Mouse (Mus musculus) right cerebral cortex, adult 2 months (tissue): ENCODE measurements around the gene Ints5.
A peak's percentile ranks its signal among the peaks of the same experiment; 100 is the strongest.
"Not testable (repeated sequence)": the region's sequence is repeated elsewhere in the genome, so short reads cannot be mapped to it uniquely, and the experiment has no call there.

ENCODE experiments used
- DNase-seq, 2 experiments: peaks; one replicate each; pipeline ENCODE4 v3.0.0; 2021 to 2022; ENCODE audit warnings: low spot score in 2 of 2

Gene Ints5

DNA sequence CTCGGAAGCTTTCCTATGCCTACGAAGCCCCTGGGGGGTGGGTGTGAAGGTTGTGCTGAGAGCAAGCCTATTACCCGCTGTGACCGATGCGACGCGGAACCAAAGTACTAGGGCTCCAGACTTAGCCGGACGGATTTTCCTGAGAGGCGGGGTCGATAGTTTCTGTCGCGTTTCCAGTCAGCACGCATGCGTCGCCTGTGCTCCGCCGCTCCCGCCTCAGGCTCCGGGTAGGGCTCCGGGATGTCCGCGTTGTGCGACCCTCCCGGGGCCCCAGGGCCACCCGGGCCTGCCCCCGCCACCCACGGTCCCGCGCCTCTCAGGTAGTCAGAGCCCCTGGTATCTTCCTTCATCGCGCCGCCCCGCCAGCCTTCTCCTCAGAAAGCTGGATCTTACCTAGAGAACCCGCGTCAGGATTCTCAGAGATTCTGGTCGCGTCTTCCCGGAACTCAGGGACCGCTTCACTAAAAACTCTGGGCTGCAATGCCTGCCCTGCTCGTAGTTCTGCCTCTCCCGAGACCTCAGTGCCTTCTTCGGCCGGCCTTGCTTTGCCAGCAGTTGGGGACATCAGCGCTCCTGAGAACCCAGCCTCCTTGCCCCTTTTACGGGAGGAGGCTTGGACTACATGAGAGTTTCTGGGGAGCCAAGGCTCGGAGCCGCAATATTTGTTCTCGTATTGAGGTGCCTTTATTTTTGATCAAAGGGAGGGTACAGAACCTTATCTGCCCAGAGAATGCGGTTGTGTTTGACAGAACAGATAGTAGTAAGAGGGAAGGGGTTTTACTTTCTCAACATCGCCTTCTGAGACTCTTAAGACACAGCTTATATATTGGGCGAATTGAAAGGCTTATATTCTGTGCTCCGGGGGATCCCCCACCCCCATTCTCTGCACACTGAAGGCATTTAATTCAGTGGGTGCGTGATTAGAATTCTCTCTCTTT lies at the start of gene Ints5:
TSS of gene Ints5 (plus strand) at position 177 of the 938 bp plus-strand sequence.
- DNase-seq: peak; percentile 83 to 92

DNA sequence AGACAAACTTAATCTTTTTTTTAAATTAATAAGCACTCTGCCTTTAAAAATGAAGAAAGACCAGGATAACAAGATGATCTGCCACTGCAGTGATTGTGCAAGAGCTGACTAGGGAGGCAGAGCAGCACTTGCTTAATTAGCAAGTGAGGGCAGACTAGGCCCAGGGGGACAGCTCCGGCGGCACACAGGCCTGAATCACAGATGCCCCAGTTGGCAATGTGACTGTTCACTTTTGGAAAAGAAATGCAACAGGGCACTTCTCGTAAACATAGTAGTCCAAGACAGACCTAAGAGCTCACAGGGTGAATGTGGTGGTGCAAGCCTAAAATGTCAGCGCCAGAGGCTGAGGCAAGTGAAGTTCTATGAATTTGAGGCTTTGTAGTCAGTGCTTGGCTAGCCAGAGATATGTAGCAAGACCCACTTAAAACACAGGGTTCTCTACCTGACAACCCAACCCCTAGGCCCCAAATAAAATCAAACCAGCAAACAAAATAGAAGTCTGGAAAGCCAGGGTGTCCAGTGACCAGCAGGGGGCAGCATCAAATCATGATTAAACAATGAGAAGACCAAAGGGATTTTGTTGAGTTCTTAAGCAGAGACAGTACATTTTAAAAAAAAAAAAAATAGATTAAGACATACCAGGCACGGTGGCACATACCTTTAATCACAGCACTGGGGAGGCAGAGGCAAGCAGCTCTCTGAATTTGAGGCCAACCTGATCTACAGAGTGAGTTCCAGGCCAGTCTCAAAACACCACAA lies 48.3 kb upstream of the Ints5 start:
- DNase-seq: peak; percentile 85 to 88

DNA sequence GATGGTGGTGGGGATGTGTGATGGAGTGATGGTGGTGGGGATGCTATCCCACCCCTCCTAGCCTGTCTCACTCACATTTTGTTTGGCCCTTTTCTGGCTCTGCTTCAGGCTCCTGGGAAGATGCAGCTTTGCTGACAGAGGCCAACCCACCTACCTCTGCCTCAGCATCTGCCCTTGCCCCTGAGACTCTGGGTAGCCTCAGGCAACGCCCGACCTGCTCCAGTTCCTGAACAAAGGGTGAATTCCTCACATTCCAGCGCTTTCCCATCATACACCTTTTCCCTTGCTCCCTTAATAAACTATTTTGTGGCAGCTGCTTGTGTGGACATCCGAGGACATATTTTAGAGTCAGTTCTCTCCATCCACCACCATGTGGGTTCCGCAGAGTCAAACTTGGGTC lies 44.4 kb upstream of the Ints5 start:
- DNase-seq: no peak

DNA sequence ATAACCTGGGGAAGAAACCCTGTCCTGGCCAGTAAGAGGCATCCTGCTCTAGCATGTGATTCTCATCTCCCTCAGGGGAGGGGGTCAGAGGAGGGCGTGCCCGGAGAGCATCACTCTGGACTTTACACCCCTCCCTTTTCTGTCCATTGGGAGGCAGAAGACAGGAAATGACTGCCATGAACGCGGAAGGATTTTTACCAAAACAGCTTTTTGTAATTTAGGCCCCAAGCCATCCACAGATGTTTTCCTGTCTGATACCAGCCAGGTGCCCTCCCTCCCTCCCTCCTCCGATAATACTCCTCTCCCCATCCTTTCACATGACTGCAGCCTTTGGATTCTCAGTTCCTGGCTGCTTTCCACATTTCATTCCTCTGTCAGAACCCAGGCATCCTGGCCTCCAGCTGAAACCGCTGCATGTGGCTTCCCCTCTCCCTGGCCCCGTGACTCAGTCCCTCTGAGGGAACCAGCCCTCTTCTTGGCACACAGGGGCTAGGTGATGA lies 42.4 kb upstream of the Ints5 start, which contains the start of gene Lrrn4cl:
TSS of gene Lrrn4cl (plus strand) at position 367 of the 500 bp plus-strand sequence.
- no peak for DNase-seq

DNA sequence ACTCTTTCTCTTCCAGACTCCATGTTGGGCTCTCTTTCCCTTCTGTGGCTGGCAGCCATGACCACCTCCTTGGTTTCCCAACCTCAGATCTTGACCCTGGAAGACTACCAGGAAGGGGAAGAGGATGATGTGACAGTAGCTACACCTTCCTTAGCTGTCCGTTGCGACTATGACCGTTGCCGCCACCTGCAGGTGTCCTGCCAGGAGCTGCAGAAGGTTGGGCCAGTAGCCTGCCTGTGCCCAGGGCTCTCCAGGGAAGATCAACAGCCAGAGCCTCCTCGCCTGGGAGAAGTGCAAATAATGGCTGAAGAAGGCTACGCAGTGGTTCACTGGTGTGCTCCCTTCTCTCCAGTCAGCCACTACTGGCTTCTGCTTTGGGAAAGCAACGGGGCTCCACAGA lies 41.2 kb upstream of the Ints5 start:
- DNase-seq: no peak

DNA sequence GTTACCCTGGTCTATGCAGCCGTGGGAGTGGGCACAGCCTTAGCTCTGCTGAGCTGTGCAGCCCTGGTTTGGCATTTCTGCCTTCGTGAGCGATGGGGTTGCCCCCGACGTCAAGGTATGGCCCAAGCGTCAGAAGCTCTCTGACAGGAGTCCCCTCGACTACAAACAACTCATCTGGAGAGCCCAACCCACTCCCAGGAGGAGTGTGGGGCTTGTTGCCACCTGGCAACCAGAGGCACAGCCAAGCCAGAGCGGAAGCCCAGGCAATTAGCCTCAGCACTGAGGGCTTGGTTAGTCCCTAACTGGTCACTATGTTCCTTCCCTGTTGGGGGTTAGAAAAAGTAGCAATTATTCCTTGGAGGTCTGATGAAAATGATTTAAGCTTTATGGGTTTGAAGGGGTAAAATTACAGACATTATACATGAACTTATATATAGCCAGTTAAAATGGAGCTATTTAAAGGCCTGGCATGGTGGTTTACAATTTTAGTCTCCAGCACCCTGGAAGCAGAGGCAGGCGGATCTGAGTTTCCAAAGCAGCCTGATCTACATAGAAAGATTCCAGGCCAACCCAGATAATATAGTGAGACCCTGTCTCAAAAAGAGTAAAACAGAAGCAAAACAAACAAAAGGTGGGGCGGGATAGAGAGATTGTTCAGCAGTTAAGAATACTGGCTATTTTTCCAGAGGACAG lies 40.4 kb upstream of the Ints5 start:
- no peak for DNase-seq

DNA sequence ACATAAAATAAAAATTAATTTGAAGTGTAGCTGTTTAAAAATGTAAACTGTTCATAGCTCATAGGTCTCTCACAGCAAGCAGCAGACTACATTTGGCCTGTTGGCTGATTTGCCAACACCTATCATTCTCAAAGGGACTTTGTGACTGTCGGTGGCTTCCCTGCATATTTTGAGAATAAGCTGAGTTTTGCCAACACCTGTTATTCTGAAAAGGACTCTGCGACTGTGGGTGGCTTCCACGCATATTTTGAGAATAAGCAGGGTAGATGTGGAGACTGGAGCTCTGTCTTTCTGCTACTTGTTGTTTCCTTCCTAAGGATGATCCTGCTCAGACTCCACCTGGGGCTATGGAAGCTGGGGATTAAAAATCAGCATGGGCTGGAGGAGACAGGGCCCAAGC lies 39.7 kb upstream of the Ints5 start:
- DNase-seq: no peak

DNA sequence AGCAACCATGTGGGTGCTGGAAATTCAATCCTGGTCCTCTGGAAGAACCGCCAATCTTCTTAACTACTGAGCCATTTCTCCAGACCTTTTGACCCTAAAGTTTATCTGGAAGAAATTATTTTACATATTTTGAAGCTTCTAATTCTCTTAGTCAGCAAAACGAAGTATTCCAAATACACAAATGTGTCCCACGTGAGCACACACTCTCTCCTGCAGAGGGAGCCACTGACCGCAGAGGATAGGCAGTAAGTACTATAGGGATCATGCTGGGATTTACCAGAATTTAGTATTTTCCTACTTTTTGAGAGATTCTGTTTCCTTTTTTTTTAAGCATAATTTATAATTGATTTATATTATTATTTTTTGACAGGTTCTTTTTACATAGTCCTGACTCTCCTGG lies 35.1 kb upstream of the Ints5 start:
- no peak for DNase-seq

DNA sequence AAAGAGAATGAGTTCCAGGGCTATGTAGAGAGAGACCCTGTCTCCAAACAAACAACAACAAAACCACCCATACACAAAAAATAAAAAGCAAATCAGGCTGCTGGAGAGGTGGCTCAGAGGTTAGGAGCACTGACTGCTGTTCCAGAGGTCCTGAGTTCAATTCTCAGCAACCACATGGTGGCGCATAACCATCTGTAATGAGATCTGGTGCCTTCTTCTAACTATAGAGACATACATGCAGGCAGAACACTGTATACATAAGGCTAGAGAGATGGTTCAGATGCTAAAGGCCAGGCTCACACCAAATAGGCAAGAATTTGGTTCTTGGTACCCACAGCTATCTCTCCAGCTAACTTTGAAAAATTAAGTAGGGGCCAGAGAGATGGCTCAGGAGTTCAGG lies 33.8 kb upstream of the Ints5 start:
- peak in 1 of 2 experiments; percentile 48 for DNase-seq

DNA sequence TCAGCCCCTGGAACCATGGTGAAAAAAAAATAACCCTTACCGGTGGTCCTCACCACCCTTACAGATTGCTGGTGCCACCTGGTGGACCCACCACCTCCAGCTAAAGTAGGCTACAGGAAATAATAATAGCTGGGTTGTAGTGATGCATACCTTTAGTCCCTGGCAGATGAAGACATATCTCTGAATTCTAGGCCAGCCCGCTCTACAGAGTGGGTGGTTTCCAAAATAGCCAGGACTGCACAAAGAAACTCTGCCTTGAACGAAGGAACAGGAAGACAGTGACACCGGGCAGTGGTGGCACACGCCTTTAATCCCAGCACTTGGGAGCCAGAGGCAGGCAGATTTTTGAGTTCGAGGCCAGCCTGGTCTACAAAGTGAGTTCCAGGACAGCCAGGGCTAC lies 28.5 kb upstream of the Ints5 start:
- peak in 1 of 2 experiments; percentile 33 for DNase-seq

DNA sequence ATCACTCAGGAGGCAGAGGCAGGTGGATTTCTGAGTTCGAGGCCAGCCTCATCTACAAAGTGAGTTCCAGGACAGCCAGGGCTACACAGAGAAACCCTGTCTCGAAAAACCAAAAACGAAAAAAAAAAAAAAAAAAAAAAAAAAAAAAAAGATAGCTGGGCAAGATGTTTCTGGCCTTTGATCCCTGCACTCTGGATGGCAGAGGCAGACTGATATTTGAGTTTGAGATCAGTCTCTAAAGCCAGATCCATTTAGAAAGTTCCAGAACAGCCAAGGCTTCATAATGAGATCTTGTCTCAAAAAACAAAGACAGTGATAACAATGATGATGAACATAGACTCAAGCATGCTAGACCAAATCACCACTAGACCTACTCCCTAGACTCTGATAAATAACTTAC lies 22.4 kb upstream of the Ints5 start:
- DNase-seq: not testable (repeated sequence)

DNA sequence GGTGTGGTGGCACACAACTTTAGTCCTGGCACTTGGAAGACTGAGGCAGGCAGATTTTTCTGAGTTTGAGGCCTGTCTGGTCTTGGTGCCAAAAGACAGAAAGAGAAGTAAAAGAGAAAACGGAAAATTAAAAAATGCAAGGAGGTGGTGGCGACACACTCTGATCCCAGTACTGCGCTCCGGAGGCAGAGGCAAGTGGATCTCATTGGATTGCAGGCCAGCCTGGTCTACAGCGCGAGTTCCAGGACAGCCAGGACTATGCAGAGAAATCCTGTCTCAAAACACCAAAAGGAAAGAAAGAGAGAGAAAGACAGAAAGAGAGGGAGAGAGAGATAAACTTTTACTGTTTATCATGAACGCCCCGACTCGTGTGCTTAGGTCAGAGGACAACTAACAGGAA lies 22.0 kb upstream of the Ints5 start:
- DNase-seq: no peak

DNA sequence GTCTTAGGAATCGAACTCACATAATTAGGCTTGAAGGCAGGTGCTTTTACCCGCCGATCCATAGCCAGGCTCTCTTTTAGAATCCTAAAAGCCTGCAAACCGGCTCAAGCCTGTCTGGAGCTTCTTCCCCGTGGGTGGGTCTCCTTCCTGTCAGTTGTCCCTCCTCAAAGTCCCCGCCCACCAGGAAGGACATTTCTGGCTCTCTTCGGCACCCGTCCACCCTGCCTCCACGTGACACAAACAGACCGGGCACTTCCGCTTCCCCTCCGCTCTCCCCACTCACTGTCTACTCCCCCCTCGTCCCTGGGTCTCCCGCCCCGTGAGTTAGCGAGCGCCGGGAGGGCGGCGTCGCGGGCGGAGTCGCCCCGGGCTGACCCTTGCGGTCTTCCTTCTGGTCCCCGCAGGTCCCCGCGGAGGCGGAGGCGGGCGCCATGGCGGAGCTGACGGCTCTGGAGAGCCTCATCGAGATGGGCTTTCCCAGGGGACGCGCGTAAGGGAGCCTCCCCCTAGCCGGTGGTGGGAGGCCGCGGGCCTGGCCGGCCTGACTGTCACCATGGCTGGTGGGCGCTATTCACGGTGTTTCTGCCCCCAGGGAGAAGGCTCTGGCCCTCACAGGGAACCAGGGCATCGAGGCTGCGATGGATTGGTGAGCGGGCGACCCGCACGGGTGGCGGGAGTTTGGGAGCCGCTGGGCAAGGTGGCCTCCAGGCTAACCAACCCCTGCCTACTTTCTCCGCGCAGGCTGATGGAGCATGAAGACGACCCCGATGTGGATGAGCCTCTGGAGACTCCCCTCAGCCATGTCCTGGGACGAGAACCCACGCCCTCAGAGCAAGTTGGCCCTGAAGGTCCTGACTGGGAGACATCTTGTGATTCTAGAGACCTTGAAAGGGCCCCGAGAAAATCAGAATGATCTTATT lies 21.3 kb upstream of the Ints5 start, which contains the start of gene Ubxn1:
TSS of gene Ubxn1 (plus strand) at position 230 of the 920 bp plus-strand sequence.
- peak; percentile 99 to 100 for DNase-seq

DNA sequence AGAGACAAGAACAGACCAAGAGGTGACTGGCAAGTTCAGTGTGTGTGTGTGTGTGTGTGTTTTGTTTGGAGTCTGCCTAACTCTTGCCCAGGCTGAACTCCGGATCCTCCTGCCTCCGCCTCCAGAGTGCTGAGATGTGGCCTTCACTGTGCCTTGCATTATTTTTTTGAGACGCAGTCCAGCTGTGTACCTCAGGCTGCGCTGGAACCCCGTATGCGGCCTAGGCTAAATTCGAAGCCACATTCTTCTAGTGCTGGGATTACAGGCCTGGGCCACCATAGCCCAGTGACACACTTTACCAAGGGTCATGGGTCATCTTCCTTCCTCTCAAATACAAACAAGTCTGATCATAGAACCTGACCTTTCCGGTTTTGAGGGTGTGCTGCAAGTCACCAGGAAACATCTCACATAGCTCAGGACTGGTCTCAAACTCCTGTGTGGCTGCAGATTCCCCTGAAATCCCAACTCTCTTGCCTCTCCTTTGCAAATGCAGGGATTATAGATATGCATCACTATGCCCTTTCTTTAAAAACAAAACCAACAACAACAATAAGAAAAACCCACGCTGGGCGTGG lies 20.5 kb upstream of the Ints5 start:
- DNase-seq: no peak

DNA sequence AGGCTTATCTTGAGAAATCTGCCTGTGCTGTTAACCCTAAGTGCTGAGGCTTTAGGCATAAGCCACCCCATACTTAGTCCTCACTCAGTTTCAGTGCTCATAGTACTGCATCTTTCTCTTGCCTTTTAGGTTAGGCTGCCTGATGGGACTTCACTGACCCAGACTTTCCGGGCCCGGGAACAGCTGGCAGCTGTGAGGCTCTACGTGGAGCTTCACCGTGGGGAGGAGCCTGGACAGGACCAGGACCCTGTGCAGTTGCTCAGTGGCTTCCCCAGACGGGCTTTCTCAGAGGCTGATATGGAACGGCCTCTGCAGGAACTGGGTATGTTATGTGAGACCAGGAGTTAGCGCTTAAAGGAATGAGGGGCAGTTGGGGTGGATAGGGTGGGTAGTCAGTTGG lies 17.8 kb upstream of the Ints5 start:
- no peak for DNase-seq

DNA sequence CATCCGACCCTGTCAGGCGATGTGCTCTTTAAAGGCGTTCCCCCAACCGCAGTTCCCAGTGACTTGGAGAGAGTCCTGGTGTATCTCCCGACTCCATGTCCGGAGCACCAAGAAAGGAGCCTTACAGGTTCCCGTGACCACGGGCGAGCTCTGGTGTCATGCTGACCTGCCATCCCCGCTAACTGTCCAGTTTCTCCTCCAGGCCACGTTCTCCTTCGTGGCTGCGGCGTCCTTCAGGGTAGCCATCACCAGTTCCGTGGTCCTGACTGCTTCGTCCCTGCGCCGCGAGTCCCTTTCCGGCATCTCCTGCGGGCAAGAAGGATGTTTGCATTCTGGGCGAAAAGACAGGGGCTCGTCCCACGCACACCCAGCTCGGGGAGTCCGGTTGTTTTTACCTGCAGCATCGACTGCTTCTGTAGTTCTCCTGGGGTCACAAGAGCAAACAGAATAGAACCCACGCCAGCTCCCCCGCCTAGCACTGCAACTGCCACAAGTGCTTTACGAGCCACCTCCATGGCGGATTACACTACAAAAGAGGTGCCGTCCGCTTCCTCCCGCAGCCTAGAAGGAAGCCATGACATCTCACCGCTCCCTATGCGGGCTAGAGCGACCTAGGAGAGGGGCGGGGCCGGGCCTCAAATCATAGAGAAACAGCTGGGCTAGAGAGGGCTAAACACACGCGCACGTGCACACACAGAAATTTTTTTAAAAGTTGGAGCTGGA lies 12.3 kb upstream of the Ints5 start, which contains the start of gene Uqcc3:
TSS of gene Uqcc3 (minus strand) at position 613 of the 723 bp plus-strand sequence.
- peak; percentile 85 to 92 for DNase-seq

DNA sequence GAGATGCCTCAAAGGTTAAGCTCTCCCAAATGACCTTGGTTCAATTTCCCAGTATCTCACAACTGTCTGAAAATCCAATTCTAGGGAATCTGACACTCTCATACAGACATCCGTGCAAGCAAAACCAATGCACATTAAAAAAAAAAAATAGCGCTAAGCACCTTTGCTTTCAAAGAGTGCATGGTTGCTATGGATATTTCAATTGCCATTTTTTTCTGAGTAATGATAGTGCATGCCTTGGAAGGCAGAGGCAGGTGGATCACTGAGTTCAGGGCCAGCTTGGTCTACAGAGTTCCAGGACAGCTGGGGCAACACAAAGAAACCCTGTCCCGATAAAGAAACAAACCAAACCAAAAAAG lies 11.8 kb upstream of the Ints5 start:
- no peak for DNase-seq

DNA sequence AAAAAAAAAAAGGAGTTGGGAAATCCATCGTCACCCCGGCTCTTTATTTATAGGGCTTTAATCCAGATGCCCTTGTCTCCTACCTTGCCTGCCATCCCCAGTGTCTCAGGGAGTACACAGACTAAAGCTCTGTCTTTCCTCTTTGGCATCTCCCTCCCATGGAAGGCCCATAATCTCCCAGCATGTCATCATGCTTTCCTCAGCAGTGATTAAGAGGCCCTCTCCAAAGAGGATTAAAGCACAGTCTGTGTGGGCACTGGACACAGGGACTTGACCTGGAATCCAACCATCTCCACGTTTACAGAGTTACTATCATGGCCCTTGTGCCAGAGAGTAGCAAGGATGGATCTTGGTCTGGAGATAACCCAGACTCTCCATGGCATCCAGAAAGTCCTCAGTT lies 9.2 kb upstream of the Ints5 start, which contains the start of the genes Lbhd1 and Gm49403:
TSS of gene Lbhd1 (plus strand) at position 117 of the 400 bp plus-strand sequence.
TSS of gene Gm49403 (plus strand) at position 315 of the 400 bp plus-strand sequence.
- no peak for DNase-seq

DNA sequence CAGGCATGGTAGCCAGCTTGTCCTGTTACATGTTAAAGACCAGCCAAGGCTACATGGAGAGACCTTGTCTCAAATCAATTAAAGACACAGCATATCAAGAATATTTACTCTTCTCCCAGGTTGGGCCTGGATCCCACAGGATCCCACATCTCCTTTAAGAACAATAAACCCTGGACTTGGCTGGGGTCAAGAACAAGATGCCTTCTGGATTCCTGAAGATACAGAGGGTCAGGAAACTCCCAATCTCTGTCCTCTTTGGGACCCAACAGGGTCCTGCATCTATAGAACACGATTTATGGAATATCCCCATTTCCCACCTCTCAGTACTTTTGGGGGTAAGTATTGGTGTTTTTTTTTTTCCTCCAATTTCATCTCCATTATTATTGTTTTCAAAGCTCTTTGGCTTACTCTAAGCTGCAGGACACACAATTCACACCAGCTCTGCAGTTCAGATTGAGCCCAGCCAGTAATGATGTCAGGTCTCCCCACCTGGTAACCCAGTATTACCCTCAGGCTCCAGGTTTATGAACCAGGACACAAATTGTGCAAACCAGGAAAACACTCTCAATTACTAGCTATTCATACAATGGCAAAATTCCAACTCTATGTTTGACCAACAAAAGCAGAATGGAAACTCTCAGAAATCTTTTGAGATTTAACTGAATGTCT lies 5.8 kb upstream of the Ints5 start:
- no peak for DNase-seq
